Mouse (Mus musculus) CH12.LX (cell line): Measurements from ENCODE around the gene Gm28047.

Source experiments
- CTCF ChIP-seq, 2 experiments: IDR thresholded peaks in 1 of 2; conservative IDR thresholded peaks in 1 of 2; 2 replicates each; pipeline ENCODE4 v1.5.1; 2011 to 2012; ENCODE audit warnings: low read depth in 2 of 2, low read length in 2 of 2, improper control_type of control experiment in 1 of 2, inconsistent platforms in 1 of 2, mild to moderate bottlenecking in 1 of 2, moderate library complexity in 1 of 2
- EP300 ChIP-seq: IDR thresholded peaks from 2 replicates; pipeline ENCODE4 v1.6.1; 2011; ENCODE audit warnings: low read length, improper control_type of control experiment
- POLR2A ChIP-seq: IDR thresholded peaks from 2 replicates; pipeline ENCODE4 v1.6.1; 2011; ENCODE audit warnings: low read depth, mild to moderate bottlenecking, improper control_type of control experiment, low read length
- POLR2AphosphoS2 ChIP-seq: IDR thresholded peaks from 2 replicates; pipeline ENCODE4 v1.6.1; 2011; ENCODE audit warnings: low read depth, low read length, improper control_type of control experiment
- SMC3 ChIP-seq: IDR thresholded peaks from 2 replicates; pipeline ENCODE4 v1.6.1; 2011; ENCODE audit warnings: low read depth, low read length, improper control_type of control experiment
- USF1 ChIP-seq: IDR thresholded peaks from 2 replicates; pipeline ENCODE4 v1.6.1; 2014; ENCODE audit warnings: low read depth, mild to moderate bottlenecking, inconsistent platforms, low read length, improper control_type of control experiment

GRCm38 (mm10) chr15:102546677-102547427, 78.0 kb downstream of the Gm28047 start:
- TF ChIP-seq EP300 (no peak), CTCF (conservative IDR thresholded peaks at IDR 0.05 in 1 of 2, IDR thresholded peaks at IDR 0.05 in 1 of 2; ENCODE audit: low read depth in 2 of 2, low read length in 2 of 2) (no peak), POLR2A (no peak), POLR2AphosphoS2 (no peak), USF1 (no peak), SMC3 (no peak)
